Mouse (Mus musculus) spleen, adult 2 months (tissue): Measurements from ENCODE around the gene Tacc3.

ENCODE experiments used
- CTCF ChIP-seq: fragments of 200-500 bp; IDR thresholded peaks from 2 replicates; pipeline ENCODE4 v1.5.1; 2011; ENCODE audit warnings: mild to moderate bottlenecking, inconsistent platforms; ENCODE audit not compliant: insufficient read depth, insufficient read length, insufficient replicate concordance; ENCODE audit errors: extremely low read depth
- POLR2A ChIP-seq: fragments of 200-500 bp; IDR thresholded peaks from 2 replicates; pipeline ENCODE4 v1.6.1; 2011; ENCODE audit warnings: low read depth, low read length, inconsistent platforms

- TF ChIP-seq CTCF (no peak), POLR2A (no peak)
These were observed 43.9 kb downstream of the Tacc3 start for GRCm38 (mm10) chr5:33701832-33702231.
